Mouse (Mus musculus) neural tube, embryonic 14.5 days (tissue): ENCODE results near the gene Prcd. TPM values are rescaled to one million over a fixed set of nuclear protein-coding genes. Genes with fewer than 3 reads are reported as not detected.
"Not testable (repeated sequence)": the region's sequence is repeated elsewhere in the genome, so short reads cannot be mapped to it uniquely, and the experiment has no call there.

Experiments
- ATAC-seq: fragments of 200-750 bp; cut with Nextera tagmentation; 2 replicates; pipeline ENCODE4 v1.8.0; 2017; ENCODE audit warnings: low read depth, mild to moderate bottlenecking, moderate TSS enrichment, moderate library complexity
- H3K27ac ChIP-seq: fragments of 300-500 bp; sonication (generic); 2 replicates; pipeline ENCODE4 v1.5.1; 2014; ENCODE audit warnings: low read depth, mild to moderate bottlenecking, control low read depth, low read length, moderate library complexity, mixed read lengths
- H3K27me3 ChIP-seq: fragments of 300-500 bp; sonication (generic); 2 replicates; pipeline ENCODE4 v1.6.1; 2014; ENCODE audit warnings: low read length; ENCODE audit not compliant: control insufficient read depth, insufficient read depth
- H3K36me3 ChIP-seq: fragments of 300-500 bp; sonication (generic); 2 replicates; pipeline ENCODE4 v1.6.1; 2014; ENCODE audit warnings: low read length, mixed read lengths; ENCODE audit not compliant: control insufficient read depth, insufficient read depth
- H3K4me1 ChIP-seq: fragments of 300-500 bp; sonication (generic); 2 replicates; pipeline ENCODE4 v1.6.1; 2014; ENCODE audit warnings: low read length; ENCODE audit not compliant: control insufficient read depth, insufficient read depth
- H3K4me2 ChIP-seq: fragments of 300-500 bp; sonication (generic); 2 replicates; pipeline ENCODE4 v1.6.1; 2014; ENCODE audit warnings: mild to moderate bottlenecking, low read depth, low read length, control low read depth
- H3K4me3 ChIP-seq: fragments of 300-500 bp; sonication (generic); 2 replicates; pipeline ENCODE4 v1.5.1; 2014; ENCODE audit warnings: low read depth, low read length, control low read depth, mixed read lengths
- H3K9ac ChIP-seq: fragments of 300-500 bp; sonication (generic); replicated peaks from 2 replicates; pipeline ENCODE4 v1.6.1; 2014; ENCODE audit warnings: low read depth, mild to moderate bottlenecking, control low read depth, low read length, mixed read lengths
- H3K9me3 ChIP-seq: fragments of 300-500 bp; sonication (generic); 2 replicates; pipeline ENCODE4 v1.6.1; 2016; ENCODE audit warnings: low read length; ENCODE audit not compliant: control insufficient read depth
- WGBS: fragments of 180-500 bp; shearing (Covaris S2); extraction: QIAGEN DNeasy Blood & Tissue Kit; methylation state at CpG from one replicate; pipeline ENCODE4 v1.1.7; 2014; 5-methylcytosine and 5-hydroxymethylcytosine counted together
- polyA plus RNA-seq: library from polyadenylated mRNA; unstranded; fragments of >200 nt; fragmentation: Nextera tagmentation; extraction: Ambion mirVana; gene quantifications from 2 replicates; pipeline ENCODE4 v1.2.1, GENCODE M21; 2014

Prcd gene
- polyA plus RNA-seq, 1 experiment from 2014 or later = 2.7 TPM

- no peaks in the 10 kb centered on the region for H3K36me3 ChIP-seq
- H3K9ac ChIP-seq = no peak overlapping the region
- peaks cover under 1% of the 10 kb centered on the region; the same call in 1 of the 2 replicates for H3K27me3 ChIP-seq
- no peak overlapping the region for H3K27ac ChIP-seq
- no peaks in the 10 kb centered on the region for H3K9me3 ChIP-seq
- H3K4me3 ChIP-seq = no peak overlapping the region
- H3K4me2 ChIP-seq = no peak overlapping the region
- H3K4me1 ChIP-seq = peaks cover 49% of the 10 kb centered on the region
- WGBS = 85% methylated on average over 15 of the region's 15 CpGs
- no peak for ATAC-seq
Observed at GRCm38 (mm10) chr11:116659027-116659621, 5.8 kb downstream of the Prcd start.

GRCm38 (mm10) chr11:116660181-116660580, 6.8 kb downstream of the Prcd start:
- WGBS = 50% methylated on average over 9 of the region's 9 CpGs
- Histone ChIP-seq H3K27ac (peak overlapping the region; percentile 79), H3K9me3 (no peaks in the 10 kb centered on the region), H3K36me3 (no peaks in the 10 kb centered on the region), H3K27me3 (no peaks in the 10 kb centered on the region), H3K4me3 (no peak overlapping the region), H3K4me1 (peaks cover 51% of the 10 kb centered on the region), H3K4me2 (no peak overlapping the region), H3K9ac (no peak overlapping the region)
- ATAC-seq = no peak

- Histone ChIP-seq H3K9ac (peak overlapping the region; percentile 44; the same call in 1 of the 2 replicates), H3K9me3 (no peaks in the 10 kb centered on the region), H3K4me3 (no peak overlapping the region), H3K36me3 (no peaks in the 10 kb centered on the region), H3K4me2 (peak overlapping the region; percentile 15; the same call in 1 of the 2 replicates), H3K27me3 (no peaks in the 10 kb centered on the region), H3K27ac (peak overlapping the region; percentile 79), H3K4me1 (peaks cover 51% of the 10 kb centered on the region)
- 10% methylated on average over 13 of the region's 13 CpGs for WGBS
- peak; percentile 75 for ATAC-seq
Observed at GRCm38 (mm10) chr11:116661291-116661947, 8.1 kb downstream of the Prcd start.

GRCm38 (mm10) chr11:116661948-116662377, 8.6 kb downstream of the Prcd start:
- 0 out of 2 replicates have a peak, but pooled peaks have one; percentile 7 for ATAC-seq
- Histone ChIP-seq H3K36me3 (no peaks in the 10 kb centered on the region), H3K27me3 (no peaks in the 10 kb centered on the region), H3K4me1 (peaks cover 51% of the 10 kb centered on the region), H3K4me3 (no peak overlapping the region), H3K27ac (peak overlapping the region; percentile 79), H3K9ac (peak overlapping the region; percentile 22; the same call in 1 of the 2 replicates), H3K9me3 (no peaks in the 10 kb centered on the region), H3K4me2 (peak overlapping the region; percentile 15; the same call in 1 of the 2 replicates)
- 30% methylated on average over 8 of the region's 8 CpGs for WGBS

GRCm38 (mm10) chr11:116665289-116665688, 12.0 kb downstream of the Prcd start:
- ATAC-seq = no peak
- H3K4me3 ChIP-seq = no peak overlapping the region
- no peak overlapping the region for H3K4me2 ChIP-seq
- 81% methylated on average over 10 of the region's 10 CpGs for WGBS
- no peaks in the 10 kb centered on the region for H3K9me3 ChIP-seq
- H3K36me3 ChIP-seq = no peaks in the 10 kb centered on the region
- H3K27me3 ChIP-seq = no peaks in the 10 kb centered on the region
- no peak overlapping the region for H3K9ac ChIP-seq
- no peak overlapping the region for H3K27ac ChIP-seq
- H3K4me1 ChIP-seq = peaks cover 47% of the 10 kb centered on the region

- H3K9me3 ChIP-seq = no peaks in the 10 kb centered on the region
- H3K36me3 ChIP-seq = no peaks in the 10 kb centered on the region
- no peak overlapping the region for H3K9ac ChIP-seq
- 78% methylated on average over 9 of the region's 9 CpGs for WGBS
- no peak overlapping the region for H3K4me2 ChIP-seq
- peaks cover 39% of the 10 kb centered on the region for H3K4me1 ChIP-seq
- no peak overlapping the region for H3K27ac ChIP-seq
- no peak for ATAC-seq
- no peak overlapping the region for H3K4me3 ChIP-seq
- no peaks in the 10 kb centered on the region for H3K27me3 ChIP-seq
Observed at GRCm38 (mm10) chr11:116666566-116666965, 13.2 kb downstream of the Prcd start.

GRCm38 (mm10) chr11:116667012-116667411, 13.7 kb downstream of the Prcd start:
- not testable (repeated sequence) for H3K27me3 ChIP-seq, H3K9ac ChIP-seq, H3K4me3 ChIP-seq, H3K4me2 ChIP-seq, H3K27ac ChIP-seq, H3K36me3 ChIP-seq, ATAC-seq, H3K9me3 ChIP-seq
- H3K4me1 ChIP-seq = peaks cover 35% of the 10 kb centered on the region
- 84% methylated on average over 3 of the region's 5 CpGs for WGBS

GRCm38 (mm10) chr11:116667930-116668329, 14.6 kb downstream of the Prcd start:
- H3K4me3 ChIP-seq = no peak overlapping the region
- 82% methylated on average over 8 of the region's 8 CpGs for WGBS
- H3K9ac ChIP-seq = no peak overlapping the region
- no peak overlapping the region for H3K4me2 ChIP-seq
- H3K9me3 ChIP-seq = no peaks in the 10 kb centered on the region
- no peak for ATAC-seq
- 0 out of 2 replicates have a peak, but pooled peaks cover under 1% of the 10 kb centered on the region for H3K36me3 ChIP-seq
- no peak overlapping the region for H3K27ac ChIP-seq
- H3K27me3 ChIP-seq = no peaks in the 10 kb centered on the region
- peaks cover 31% of the 10 kb centered on the region for H3K4me1 ChIP-seq

- Histone ChIP-seq H3K27ac (no peak overlapping the region), H3K27me3 (no peaks in the 10 kb centered on the region), H3K4me1 (peaks cover 32% of the 10 kb centered on the region), H3K4me2 (no peak overlapping the region), H3K9ac (no peak overlapping the region), H3K9me3 (no peaks in the 10 kb centered on the region), H3K36me3 (peaks cover 5% of the 10 kb centered on the region), H3K4me3 (no peak overlapping the region)
- WGBS = 83% methylated on average over 10 of the region's 10 CpGs
- no peak for ATAC-seq
Observed at GRCm38 (mm10) chr11:116668381-116668825, 15.1 kb downstream of the Prcd start.
